In genomic region chr7:132551351-132552126, GRCm38 (mm10) we compare ENCODE assay signal across 8 mouse cellular contexts. TPM values are rescaled to one million over a fixed set of nuclear protein-coding genes. Genes with fewer than 3 reads are reported as not detected.
DNase-seq lines count a peak whose midpoint lies in the region; ATAC-seq lines count a peak whose summit lies in the region.

No protein-coding gene starts in this region.

- 0 out of 2 replicates have a peak, but pooled peaks cover 1% of the 10 kb centered on the region for H3K36me3 ChIP-seq in embryonic facial prominence, embryonic 14.5 days (ENCODE audit: control insufficient read depth, insufficient read depth, low read length)
- H3K36me3 ChIP-seq in kidney, embryonic 14.5 days (ENCODE audit: control insufficient read depth, insufficient read depth, low read length), result no peaks in the 10 kb centered on the region
- peaks cover under 1% of the 10 kb centered on the region; the same call in 1 of the 2 replicates for H3K36me3 ChIP-seq in limb, embryonic 15.5 days

- peak; percentile 95 for ATAC-seq in embryonic facial prominence, embryonic 14.5 days (ENCODE audit: low read depth)
- ATAC-seq in kidney, embryonic 14.5 days (ENCODE audit: low FRiP score, low TSS enrichment), result peak; percentile 96
- peak; percentile 93 for ATAC-seq in limb, embryonic 15.5 days (ENCODE audit: insufficient number of reproducible peaks, low FRiP score, low TSS enrichment, low read depth)

- 0 out of 2 replicates have a peak overlapping the region, but pooled peaks have one; percentile 28 for H3K27ac ChIP-seq in embryonic facial prominence, embryonic 14.5 days (replicated peaks; ENCODE audit: low read depth, low read length)
- H3K27ac ChIP-seq in kidney, embryonic 14.5 days (ENCODE audit: low read depth, low read length), result no peak overlapping the region
- peak overlapping the region; percentile 65; the same call in 1 of the 2 replicates for H3K27ac ChIP-seq in limb, embryonic 15.5 days

- H3K27me3 ChIP-seq in embryonic facial prominence, embryonic 14.5 days (replicated peaks; ENCODE audit: control insufficient read depth, insufficient read depth, low read length), result no peaks in the 10 kb centered on the region
- no peaks in the 10 kb centered on the region for H3K27me3 ChIP-seq in kidney, embryonic 14.5 days (ENCODE audit: control insufficient read depth, insufficient read depth, low read length)
- no peaks in the 10 kb centered on the region for H3K27me3 ChIP-seq in limb, embryonic 15.5 days

- DNase-seq in 3T3-L1 (ENCODE audit: low read depth, low spot score), result peak; percentile 94
- DNase-seq in adrenal gland, postnatal 4 days (ENCODE audit: low spot score in 2 of 2), result peak; percentile 93 to 95
- DNase-seq in embryonic facial prominence, embryonic 14.5 days (ENCODE audit: low spot score), result peak; percentile 95
- peak; percentile 91 to 93 for DNase-seq in heart, adult 9 months (ENCODE audit: low spot score in 2 of 2)
- peak; percentile 73 to 85 for DNase-seq in monocyte, adult 2 months (ENCODE audit: low read depth in 1 of 2, low spot score in 2 of 2)
- peak; percentile 91 to 94 for DNase-seq in spleen, postnatal 36 days (ENCODE audit: low spot score in 2 of 2)

- H3K9ac ChIP-seq in embryonic facial prominence, embryonic 14.5 days (ENCODE audit: low read depth, low read length), result peak overlapping the region; percentile 69
- peak overlapping the region; percentile 57 for H3K9ac ChIP-seq in kidney, embryonic 14.5 days (ENCODE audit: low read depth, low read length)
- H3K9ac ChIP-seq in limb, embryonic 15.5 days, result peak overlapping the region; percentile 47

- H3K4me1 ChIP-seq in embryonic facial prominence, embryonic 14.5 days (ENCODE audit: control insufficient read depth, insufficient read depth, low read length), result no peaks in the 10 kb centered on the region
- no peaks in the 10 kb centered on the region for H3K4me1 ChIP-seq in kidney, embryonic 14.5 days (ENCODE audit: control insufficient read depth, insufficient read depth, low read length)
- peaks cover 14% of the 10 kb centered on the region; the same call in 1 of the 2 replicates for H3K4me1 ChIP-seq in limb, embryonic 15.5 days

- peak overlapping the region; percentile 87 for H3K4me2 ChIP-seq in embryonic facial prominence, embryonic 14.5 days (ENCODE audit: low read depth, low read length)
- H3K4me2 ChIP-seq in kidney, embryonic 14.5 days (replicated peaks; ENCODE audit: low read depth, low read length), result peak overlapping the region; percentile 79
- peak overlapping the region; percentile 84 for H3K4me2 ChIP-seq in limb, embryonic 15.5 days

- H3K9me3 ChIP-seq in embryonic facial prominence, embryonic 14.5 days (ENCODE audit: control insufficient read depth, low read length), result no peaks in the 10 kb centered on the region
- no peaks in the 10 kb centered on the region for H3K9me3 ChIP-seq in kidney, embryonic 14.5 days (ENCODE audit: control insufficient read depth, low read length)
- no peaks in the 10 kb centered on the region for H3K9me3 ChIP-seq in limb, embryonic 15.5 days

- peak overlapping the region; percentile 52 for H3K4me3 ChIP-seq in embryonic facial prominence, embryonic 14.5 days (ENCODE audit: low read depth, low read length)
- peak overlapping the region; percentile 55 for H3K4me3 ChIP-seq in kidney, embryonic 14.5 days (ENCODE audit: low read length)
- H3K4me3 ChIP-seq in limb, embryonic 15.5 days, result peak overlapping the region; percentile 49

- WGBS in embryonic facial prominence, embryonic 14.5 days, result under 1% methylated on average over 27 of the region's 27 CpGs
- 1% methylated on average over 27 of the region's 27 CpGs for WGBS in kidney, embryonic 14.5 days
- 1% methylated on average over 27 of the region's 27 CpGs for WGBS in limb, embryonic 15.5 days

RNA-seq across cellular contexts. Expression of gene Oat, which starts 24.7 kb away (rescaled TPM):
- total RNA-seq in adrenal gland, postnatal 4 days (2021), result 10 to 100 TPM; 86.9 to 88.4 TPM
- polyA plus RNA-seq in embryonic facial prominence, embryonic 14.5 days (2014; fragmentation: Nextera tagmentation; extraction: Ambion mirVana), result 268 and 274 TPM in 2 replicates
- 142 and 154 TPM in 2 replicates for polyA plus RNA-seq in kidney, embryonic 14.5 days (2014; fragmentation: Nextera tagmentation; extraction: Ambion mirVana)
- 264 and 274 TPM in 2 replicates for polyA plus RNA-seq in limb, embryonic 15.5 days (2015; fragmentation: Nextera tagmentation; extraction: Ambion mirVana)

RNA-seq across cellular contexts. Expression of gene Nkx1-2, which starts 47.9 kb away (rescaled TPM):
- not detected for total RNA-seq in adrenal gland, postnatal 4 days (2021)
- not detected in 2 replicates for polyA plus RNA-seq in embryonic facial prominence, embryonic 14.5 days (2014; fragmentation: Nextera tagmentation; extraction: Ambion mirVana)
- not detected in 2 replicates for polyA plus RNA-seq in kidney, embryonic 14.5 days (2014; fragmentation: Nextera tagmentation; extraction: Ambion mirVana)
- 0.06 and 0.10 TPM in 2 replicates for polyA plus RNA-seq in limb, embryonic 15.5 days (2015; fragmentation: Nextera tagmentation; extraction: Ambion mirVana)

RNA-seq across cellular contexts. Expression of gene Lhpp, which starts 58.9 kb away (rescaled TPM):
- 10 to 100 TPM; 18.7 to 18.9 TPM for total RNA-seq in adrenal gland, postnatal 4 days (2021)
- polyA plus RNA-seq in embryonic facial prominence, embryonic 14.5 days (2014; fragmentation: Nextera tagmentation; extraction: Ambion mirVana), result 14.3 and 20.7 TPM in 2 replicates
- polyA plus RNA-seq in kidney, embryonic 14.5 days (2014; fragmentation: Nextera tagmentation; extraction: Ambion mirVana), result 24.5 and 27.1 TPM in 2 replicates
- 16.8 and 17.1 TPM in 2 replicates for polyA plus RNA-seq in limb, embryonic 15.5 days (2015; fragmentation: Nextera tagmentation; extraction: Ambion mirVana)
